Mouse (Mus musculus): ENCODE data around the gene Tmem104.

Gene Tmem104

GRCm38 (mm10) chr11:115164976-115165374 lies 22.3 kb upstream of the Tmem104 start:
- intact Hi-C loops (cut with DNase I): no loop called here

- intact Hi-C loops (cut with DNase I): no loop called here
These were observed 20.5 kb upstream of the Tmem104 start for GRCm38 (mm10) chr11:115166776-115167175.

GRCm38 (mm10) chr11:115167631-115168249 lies 19.5 kb upstream of the Tmem104 start:
- intact Hi-C loops (cut with DNase I): no loop called here

DNA sequence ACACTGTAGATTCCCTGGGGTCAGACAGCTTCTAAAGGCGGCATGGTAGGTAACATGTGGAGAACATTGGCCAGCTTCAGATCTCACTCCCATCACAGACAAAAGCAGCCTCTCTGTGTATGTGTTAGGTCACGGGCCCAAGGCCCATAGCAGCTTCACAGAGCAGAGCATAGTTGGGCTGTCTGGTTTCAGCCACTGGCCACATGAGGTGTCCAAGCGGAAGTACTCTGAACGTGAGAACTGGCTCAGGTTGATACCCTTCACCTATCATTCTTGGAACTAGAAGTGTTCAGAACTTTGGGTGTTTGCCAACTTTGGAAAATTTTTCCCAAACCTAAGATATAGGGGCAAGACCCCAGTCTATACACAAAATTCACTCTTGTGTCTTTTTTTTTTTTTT lies 17.9 kb upstream of the Tmem104 start:
- intact Hi-C loops (cut with DNase I): no loop called here

GRCm38 (mm10) chr11:115171125-115171524 lies 16.2 kb upstream of the Tmem104 start:
- intact Hi-C loops (cut with DNase I): no loop called here

DNA sequence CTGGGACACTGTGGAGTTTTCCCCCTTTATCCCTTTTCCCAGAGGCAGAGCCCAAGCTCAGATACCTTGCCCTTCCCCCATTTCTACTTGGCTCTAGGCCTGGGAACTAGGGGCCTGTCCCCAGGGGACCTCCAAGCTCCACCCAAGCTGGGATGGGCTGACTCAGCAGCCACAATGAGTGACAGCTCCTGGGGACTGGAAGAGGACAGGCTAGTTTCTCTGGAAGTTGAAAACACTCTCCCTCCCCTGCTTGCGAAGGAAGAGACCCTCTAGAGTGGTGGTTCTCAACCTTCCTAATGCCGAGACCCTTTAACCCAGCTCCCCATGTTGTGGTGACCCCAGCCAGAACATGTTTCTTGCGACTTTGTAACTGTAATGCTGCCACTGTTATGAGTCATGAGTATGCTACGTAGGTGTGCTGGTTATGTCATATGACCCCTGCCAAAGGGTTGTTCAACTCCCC lies 14.4 kb upstream of the Tmem104 start:
- intact Hi-C loops (cut with DNase I): no loop called here

GRCm38 (mm10) chr11:115173549-115174339 lies 13.5 kb upstream of the Tmem104 start:
- intact Hi-C loops (cut with DNase I): no loop called here

- intact Hi-C loops (cut with DNase I): no loop called here
These were observed 10.7 kb upstream of the Tmem104 start for GRCm38 (mm10) chr11:115176399-115177190.

- intact Hi-C loops (cut with DNase I): no loop called here
These were observed 9.6 kb upstream of the Tmem104 start for GRCm38 (mm10) chr11:115177559-115178195.

- intact Hi-C loops (cut with DNase I): no loop called here
These were observed 8.5 kb upstream of the Tmem104 start for GRCm38 (mm10) chr11:115178766-115179165.

- intact Hi-C loops (cut with DNase I): no loop called here
These were observed 8.1 kb upstream of the Tmem104 start for GRCm38 (mm10) chr11:115179191-115179590.

GRCm38 (mm10) chr11:115179881-115180280 lies 7.4 kb upstream of the Tmem104 start:
- intact Hi-C loops (cut with DNase I): no loop called here

DNA sequence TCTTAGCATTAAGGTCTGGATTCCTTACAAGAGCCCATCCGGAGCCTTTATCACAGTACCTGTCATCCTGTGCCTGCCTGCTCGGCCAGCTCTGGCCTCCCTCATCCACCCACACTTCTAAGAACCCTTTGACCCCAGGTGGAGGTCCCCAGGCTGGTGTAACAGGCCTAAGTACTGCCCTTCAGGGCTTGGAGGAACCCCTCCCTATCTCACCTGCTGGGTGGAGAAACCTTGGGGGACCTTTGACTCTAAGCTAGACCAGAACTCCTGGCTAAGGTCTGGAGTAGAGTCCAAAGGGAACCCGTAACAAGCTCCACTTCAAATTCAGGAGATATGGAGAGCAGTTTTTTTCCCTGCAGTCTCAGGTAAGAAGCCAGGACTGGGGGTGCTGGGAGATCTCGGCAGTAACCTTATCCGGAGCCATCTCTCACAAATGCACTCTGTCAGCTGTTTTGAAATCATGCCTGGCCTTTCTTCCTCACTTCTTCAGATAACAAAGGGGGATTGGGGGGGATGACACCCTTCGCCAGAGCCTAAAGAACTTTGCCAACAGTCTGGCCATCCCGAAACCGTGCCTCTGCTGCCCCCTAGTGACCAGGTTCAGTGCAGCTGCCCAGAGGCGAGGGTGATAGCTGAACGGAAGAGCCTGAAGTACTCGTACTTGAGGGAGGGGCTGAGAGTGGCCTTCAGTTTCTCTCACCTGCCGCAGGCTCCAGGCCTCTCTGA lies 5.2 kb upstream of the Tmem104 start:
- intact Hi-C loops (cut with DNase I): loop anchor here (1.0 kb wide), 1 partner anchor 21 kb away; no protein-coding TSS in a partner anchor

DNA sequence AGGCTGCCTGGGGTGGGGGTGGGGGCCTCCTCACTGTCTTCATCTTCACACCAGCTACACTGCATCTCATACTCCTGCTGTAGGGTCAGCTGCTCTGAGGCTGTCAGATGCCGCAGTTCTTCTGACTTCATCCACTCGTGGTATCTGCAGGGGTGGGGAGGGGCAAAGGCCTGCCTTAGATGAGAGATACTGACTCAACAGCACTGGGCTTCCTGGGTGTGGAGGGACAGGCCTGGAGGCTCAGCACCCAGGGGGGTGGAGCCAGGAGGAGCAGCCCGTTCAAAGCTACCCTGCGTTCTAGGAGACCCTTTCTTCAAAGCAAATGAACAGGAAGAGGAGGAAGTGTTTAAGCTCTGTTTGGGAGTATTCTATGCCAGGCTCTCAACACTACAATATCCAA lies 2.3 kb upstream of the Tmem104 start:
- intact Hi-C loops (cut with DNase I): no loop called here

DNA sequence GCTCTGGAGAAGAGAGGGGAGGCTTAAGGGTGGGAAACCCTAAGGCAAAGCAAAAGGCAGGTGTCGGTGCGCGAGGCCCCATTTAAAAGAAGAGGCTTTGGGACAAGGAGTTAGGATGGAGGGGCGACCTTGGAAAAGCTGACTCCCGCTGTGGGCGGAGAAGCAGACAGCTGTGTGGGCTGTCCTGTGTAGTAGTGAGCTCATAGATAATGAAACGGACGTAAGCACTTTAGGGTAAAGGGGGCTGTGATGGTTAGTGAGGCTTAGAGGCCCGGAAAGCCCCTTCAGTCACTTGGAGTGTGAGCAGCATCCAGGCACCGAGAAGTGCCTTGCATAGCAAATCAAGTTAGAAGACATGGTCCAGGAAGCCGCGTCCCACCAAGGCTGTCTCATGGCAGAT lies 406 bp downstream of the Tmem104 start, which contains the start of gene Nat9:
Nat9 (minus strand) TSS at position 167 of the 400 bp plus-strand sequence.
- intact Hi-C loops (cut with DNase I): no loop called here

- intact Hi-C loops (cut with DNase I): no loop called here
These were observed 1.4 kb downstream of the Tmem104 start for GRCm38 (mm10) chr11:115188539-115189231.

GRCm38 (mm10) chr11:115189304-115189703 lies 2.0 kb downstream of the Tmem104 start:
- intact Hi-C loops (cut with DNase I): no loop called here

DNA sequence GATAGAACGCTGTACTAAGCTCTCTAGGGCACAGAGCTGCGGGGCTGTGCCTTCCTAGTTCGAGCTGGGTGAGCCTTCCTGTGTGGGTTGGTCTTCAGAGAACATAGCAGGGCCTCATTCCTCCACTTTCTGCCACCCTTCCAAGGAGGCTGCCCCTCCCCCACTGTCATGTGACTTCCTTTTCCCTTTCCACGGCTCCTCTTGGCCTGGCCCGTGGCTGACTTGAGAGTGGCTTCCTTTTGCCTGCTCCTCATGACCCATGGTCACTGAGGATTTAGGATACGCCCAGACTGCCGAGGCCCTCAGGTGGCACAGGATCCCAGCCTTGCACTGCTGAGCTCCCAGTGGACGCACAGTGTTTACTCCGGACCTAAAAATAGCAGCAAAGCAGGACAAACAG lies 4.9 kb downstream of the Tmem104 start:
- intact Hi-C loops (cut with DNase I): no loop called here

GRCm38 (mm10) chr11:115194693-115195092 lies 7.4 kb downstream of the Tmem104 start:
- intact Hi-C loops (cut with DNase I): no loop called here

- intact Hi-C loops (cut with DNase I): no loop called here
These were observed 8.6 kb downstream of the Tmem104 start for GRCm38 (mm10) chr11:115195933-115196332.
